Mouse (Mus musculus) left cerebral cortex, adult 18-20 months (tissue): ENCODE measurements at regions not wholly inside any gene's neighbourhood (a gene's known extent, or its start where the extent isn't known, plus 50 kb on each side); places are given as distances from the start of the nearest gene placed in this dataset.

Experiments used
- DNase-seq, 2 experiments: peaks; one replicate each; pipeline ENCODE4 v3.0.0; 2021 to 2022; ENCODE audit warnings: low spot score in 2 of 2, mixed read lengths in 1 of 2

DNA sequence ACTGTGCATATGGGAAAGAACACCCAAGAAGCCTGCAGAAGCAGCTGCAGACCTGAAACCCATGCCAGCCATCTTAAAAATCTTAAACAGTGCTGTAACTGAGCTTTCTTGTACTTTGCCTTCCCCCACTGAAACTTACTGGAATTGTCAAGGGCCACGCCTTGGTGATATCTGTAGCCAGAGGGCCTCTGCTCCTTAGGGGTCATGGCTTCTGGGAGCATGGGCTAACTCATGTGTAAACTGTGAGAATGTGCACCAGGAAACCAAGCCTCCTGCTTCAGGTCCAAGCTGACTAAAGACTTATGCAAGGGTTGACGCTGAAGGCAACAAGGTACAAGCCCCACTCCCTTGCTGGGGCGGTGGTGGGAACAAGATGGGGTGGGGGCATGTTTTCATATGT, 73.8 kb upstream of the Hes1 start:
- DNase-seq: no peak

DNA sequence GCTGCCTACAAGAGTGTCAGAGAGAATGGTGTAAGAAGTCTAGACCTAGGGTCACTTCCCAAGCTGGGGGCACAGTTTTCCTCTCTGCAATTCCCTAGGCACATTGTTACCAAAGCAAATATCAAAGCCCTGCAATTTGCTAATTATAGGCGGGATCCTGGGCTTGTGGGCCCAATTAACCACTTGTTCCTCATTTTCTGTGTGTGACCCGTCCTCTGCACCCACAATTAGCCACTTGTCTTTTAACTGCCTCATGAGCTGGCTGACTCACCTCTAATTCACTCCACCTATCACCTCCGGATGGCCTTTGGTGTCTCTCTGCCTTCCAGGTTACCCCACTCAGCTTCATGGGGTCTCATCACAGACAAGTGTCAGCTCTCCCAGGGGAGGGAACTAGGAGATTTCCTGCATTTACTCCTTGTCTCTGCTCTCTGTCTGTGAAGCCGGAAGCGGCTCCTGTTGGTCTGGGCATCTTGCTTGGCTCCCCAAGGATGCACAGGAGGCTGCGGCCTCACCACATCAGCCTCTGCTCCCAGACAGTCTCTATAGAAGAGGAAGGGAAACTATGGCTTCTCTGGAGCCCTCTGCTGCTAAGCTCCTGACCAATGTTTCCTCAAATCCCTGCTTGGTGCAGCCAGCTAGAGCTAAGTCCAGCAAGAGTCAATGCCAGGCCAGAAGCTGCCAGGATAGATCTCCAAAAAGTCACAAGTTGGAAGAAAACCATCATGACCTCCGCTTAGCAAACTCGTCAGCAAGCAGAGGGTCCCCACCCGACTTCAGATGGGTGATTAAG, 73.2 kb upstream of the Hes1 start:
- DNase-seq: no peak

DNA sequence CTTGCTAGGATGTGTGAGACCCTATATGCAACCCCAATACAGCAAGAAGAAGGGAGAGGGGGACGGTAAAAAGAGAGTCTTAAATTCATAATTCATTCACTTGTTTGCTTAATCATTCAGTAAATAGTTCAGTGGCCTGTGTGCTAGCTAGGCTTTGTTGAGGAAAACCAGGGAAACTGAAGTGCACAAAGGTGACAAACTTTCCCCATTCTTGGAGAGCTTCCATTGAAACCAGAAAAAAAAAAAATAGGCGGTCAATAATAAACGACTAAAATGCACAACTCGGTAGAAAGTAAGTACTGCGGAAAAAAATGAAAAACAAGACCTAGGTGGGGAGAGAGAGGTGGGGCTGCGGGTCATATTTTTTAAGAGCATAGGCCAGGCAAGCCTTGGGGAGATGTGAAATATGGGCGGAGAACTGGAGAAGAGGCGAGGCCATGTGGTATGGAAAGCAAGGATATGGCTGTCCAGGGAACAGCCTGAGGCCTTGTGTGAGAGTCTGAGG, 72.3 kb upstream of the Hes1 start:
- DNase-seq: no peak

DNA sequence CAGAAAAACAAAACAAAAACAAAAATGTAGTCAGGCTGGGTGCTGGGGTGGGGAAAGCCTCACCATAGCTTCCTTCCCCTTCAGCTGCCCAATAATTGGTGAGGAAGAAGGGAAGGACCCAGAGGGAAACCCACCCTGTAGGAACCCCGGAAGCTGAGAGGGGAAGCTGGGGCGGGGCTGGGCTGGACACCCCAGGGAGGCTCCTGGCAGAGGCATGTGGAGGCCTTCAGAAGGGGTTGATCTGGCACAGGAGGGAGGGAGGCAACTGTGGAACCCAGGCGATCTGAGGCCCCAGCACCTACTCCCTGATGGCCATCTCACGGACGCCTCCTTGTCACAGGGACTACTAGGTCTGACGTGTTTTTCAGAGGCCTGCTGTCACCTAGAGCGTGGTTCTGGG, 71.1 kb upstream of the Hes1 start:
- no peak for DNase-seq

DNA sequence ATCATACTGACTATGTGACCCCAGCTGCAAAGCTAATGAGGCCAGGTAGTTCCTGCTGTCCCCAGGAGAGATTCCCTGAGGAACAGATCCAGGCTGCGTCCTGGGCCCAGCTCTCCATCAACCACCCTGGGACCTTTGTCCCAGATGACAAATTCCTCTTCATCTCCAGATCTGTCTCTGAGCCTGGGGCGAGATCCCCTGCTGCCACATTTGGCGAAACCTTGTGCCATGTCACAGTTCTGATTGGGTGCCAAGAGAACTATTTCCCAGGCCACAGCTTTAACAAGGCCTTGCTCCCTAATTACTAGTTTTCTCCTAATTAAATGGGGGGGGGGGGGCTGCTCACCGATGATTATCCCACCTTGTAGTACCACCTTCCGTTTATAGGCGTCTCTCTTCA, 70.6 kb upstream of the Hes1 start:
- DNase-seq: no peak

DNA sequence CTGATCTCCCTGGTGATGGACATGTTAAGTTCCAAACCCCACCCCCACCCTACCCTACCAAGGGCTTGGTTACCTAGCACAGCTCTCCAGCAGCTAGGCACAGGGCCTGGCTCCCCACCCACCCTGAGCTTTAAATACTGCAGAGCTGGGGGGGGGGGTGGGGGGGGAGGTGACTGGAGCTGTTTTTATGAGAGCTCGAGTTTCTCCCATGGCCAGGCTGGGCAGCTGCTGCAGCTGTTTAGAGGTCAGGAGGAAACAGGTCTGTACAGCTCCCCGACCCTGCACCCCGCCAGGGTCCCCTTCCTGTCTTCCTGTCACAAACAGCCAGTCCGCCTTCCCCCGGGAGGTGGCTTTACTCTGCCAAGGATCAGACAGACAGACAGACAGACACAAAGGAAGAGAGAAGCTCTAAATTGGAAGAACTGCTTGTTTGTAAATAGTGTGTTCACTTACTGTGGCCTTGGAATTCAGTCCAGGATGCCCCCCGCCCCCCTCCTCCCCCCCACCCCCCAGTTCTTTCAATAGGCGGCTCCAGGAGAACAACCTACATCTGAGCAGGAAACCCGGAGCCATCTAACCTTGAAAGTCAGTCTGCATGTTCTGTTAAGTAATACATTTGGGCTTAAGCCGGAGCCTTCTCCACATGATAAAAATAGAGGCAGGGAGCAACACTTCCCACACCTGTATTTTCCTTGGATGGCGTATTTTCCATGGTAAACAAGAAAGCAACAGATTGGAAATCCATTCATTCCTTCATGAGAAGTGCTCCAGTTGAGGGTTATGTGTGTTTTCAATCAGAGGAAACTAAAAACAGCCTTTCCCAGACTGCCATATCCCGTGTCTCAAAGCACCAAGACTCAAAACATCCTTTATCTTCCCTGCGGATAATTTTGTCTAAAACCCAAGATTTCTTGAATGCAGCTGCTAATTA, 67.8 kb upstream of the Hes1 start:
- no peak for DNase-seq

DNA sequence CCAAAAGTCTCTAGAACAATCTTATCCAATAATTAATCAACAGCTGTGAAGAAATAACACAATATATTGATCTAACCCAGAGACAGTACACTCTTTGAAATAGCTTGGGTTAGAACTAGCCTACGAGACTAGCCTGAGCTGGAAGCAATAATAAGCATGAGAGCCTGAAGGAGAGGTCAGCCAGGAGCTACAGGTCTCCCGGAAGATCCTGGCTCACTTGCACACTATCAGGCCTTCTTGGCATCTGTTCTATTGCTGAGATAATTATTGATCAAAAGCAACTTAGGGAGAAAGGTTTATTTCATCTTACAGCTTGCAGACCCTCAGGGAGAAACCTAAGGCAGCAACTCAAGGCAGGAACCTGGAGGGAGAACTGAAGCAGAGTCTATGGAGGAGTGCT, 64.0 kb upstream of the Hes1 start:
- no peak for DNase-seq

DNA sequence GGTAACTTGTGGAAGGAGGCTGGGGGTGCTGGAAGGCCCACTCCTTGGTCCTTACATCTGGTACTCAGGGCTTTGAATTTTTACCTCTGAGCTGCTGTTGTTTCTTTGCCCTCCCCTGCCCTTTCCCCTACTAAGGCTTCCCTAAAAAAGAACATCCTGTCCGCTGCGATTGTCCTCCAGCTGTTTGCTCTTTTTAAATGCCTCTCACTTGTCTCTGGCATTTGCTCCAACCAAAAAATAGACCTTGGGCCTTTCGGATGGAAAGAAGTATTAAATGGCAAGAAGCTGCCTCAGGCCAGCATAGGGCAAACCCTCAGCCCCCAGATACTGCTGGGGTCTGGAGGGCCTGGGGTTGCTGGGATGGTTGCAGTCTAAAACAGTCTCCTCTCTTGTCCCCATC, 59.1 kb upstream of the Hes1 start:
- no peak for DNase-seq

DNA sequence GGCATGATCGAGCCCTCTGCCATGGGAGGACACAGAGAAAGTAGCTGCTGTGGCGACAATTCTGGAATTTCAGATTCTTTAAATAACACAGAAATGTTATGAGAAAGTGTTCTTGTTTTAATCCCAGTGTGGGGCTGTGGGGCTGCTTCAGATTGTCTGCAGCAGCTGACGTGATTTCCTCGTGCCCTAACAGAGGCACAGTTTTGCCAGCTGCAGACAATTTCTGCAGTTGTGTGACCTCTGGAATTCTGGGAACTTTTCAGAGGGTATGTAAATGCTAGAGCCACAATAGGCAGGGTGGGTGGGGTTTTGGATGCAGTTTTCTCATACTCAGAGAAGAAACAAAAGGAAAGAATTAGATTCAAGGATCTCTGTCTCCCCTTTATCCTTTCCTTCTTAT, 57.4 kb upstream of the Hes1 start:
- no peak for DNase-seq

DNA sequence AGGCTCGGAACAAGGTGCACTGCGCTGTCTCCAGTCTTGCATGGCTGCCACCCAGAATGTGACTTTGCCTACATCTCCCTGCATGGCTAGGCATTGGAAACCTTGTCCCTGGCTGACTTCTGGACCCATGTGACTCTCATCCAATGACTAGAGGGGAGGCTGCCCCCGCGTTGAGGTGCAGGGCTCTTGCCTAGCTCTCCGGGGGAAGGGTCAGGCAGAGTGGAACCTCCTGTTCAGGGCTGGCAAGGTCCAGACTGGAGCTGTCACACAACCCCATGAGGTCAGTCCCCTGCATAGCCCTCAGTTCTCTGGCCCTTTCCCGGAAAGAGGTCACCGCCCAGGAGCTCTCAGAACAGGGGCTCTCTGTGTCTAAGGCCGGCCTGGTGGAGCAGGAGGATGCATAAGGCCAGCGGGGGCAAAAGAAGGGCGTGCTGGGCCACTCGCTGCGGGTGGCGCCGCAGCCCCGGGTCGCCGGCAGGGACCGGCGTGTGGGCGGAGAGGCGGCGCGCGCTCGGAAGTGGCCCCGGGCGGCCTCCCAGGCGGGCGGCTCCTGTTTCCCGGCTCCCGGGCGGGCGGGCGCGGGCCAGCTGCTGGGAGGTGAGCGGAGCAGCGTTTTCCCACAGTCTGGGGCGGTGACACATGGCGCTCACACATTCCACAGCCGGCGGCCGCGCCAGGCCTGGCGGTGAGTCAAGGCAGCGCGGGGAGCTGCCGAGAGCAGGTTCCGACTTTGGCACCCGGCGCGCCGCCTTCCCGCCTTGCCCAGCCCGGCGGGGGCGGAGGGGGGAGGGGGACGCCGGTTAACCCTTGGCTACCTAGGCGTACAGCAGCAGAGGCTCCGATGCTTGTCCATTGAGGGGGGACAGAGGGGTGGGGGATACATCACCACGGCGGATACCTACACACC, 55.5 kb upstream of the Hes1 start:
- DNase-seq: peak; percentile 79 to 90

DNA sequence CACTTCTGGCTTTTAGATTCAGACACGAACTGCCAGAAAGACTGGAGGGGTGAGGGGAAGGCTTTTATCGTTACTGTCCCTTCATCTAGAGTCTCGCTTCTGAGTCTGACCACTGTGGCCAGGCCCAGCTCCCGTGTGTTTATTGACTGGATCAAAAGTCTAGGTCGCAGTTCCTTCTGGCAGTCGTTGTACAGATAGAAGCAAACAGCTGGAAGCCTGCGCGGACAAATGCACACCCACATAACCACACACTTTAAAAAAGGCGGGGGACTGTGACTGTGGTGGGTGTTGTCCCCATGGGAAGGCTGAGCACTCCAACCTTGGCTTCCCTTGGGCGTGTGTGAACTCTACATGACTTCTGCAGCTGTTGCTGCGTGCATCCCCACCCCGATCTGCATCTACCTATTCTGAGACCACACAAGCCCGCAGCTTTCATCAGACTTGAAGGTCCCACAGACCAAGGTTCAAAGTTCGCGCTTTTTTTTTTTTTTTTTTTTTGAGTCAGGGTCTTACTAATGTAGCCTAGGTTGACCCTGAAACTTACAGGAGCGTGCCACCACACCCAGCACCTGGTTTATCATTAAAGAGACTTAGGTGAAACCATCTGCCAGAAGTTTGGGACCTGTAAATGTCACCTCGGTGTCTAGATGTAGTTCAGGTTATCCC, 54.5 kb upstream of the Hes1 start:
- peak in 1 of 2 experiments; percentile 17 for DNase-seq

DNA sequence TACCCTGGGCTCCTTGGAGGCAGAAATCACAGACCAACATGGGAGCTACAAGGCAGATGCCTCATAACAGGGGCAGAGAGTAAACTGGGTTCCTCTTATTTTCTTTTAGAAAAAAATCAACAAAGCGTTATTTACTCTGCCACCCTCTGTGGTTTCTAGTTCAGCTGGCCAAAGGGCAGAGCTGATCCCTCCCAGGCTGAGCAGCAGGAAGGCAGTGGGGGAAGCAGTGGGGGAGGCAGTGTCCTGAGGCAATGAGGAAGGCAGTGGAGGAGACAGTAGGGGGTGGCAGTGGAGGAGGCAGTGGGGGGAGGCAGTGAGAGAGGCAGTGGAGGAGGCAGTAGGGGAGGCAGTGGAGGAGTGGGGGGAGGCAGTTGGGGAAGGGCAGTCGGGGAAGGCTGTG, 51.1 kb upstream of the Hes1 start:
- DNase-seq: no peak

DNA sequence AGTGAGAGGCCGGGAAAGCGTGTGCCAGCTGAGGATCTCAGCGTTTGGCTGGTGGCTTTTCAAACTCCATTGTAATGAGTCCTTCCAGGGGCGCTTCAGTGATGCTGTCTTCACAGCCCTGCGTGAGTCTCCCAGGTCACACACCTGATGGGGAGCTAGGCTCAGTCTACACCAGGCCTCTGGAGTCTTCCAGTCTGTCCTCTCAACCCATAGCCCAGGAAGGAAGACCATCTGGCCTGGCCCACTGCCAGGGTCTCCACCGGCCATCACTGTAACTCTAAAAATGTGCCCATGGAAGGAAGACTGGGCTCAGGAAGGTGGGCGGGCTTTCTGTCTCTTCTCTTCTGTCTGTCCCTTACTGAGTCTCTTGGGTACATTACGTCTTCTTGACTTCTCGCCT, 50.2 kb upstream of the Hes1 start:
- DNase-seq: no peak
